Mouse (Mus musculus) CD4-positive naive resting alpha-beta T cell, adult 57 days (primary cell): Measurements from ENCODE around the gene Rnpep. TPM values are rescaled to one million over a fixed set of nuclear protein-coding genes. Genes with fewer than 3 reads are reported as not detected.

Experiments
- total RNA-seq: library from RNA; stranded (reverse); gene quantifications from one replicate; pipeline ENCODE4 v1.2.4, GENCODE M21; 2023

Rnpep gene
- 22.8 TPM for total RNA-seq

GRCm38 (mm10) chr1:135283826-135284291, at the start of gene Rnpep:
TSS of gene Rnpep (minus strand) at chr1:135284084.

GRCm38 (mm10) chr1:135324571-135324970, 40.7 kb upstream of the Rnpep start, which contains the start of gene Lmod1:
TSS of gene Lmod1 (plus strand) at chr1:135324807.

GRCm38 (mm10) chr1:135313284-135314031, 29.6 kb upstream of the Rnpep start, which contains the start of gene Timm17a:
TSS of gene Timm17a (minus strand) at chr1:135313778.

GRCm38 (mm10) chr1:135258380-135259127, 25.3 kb downstream of the Rnpep start, which contains the start of gene Elf3:
TSS of gene Elf3 (minus strand) at chr1:135258568.

Other genes starting within 250 kb of the Rnpep start
- gene Lgr6, start 178.8 kb downstream of the Rnpep start, total RNA-seq, result not detected
- 56.3 TPM for gene Ptpn7, start 151.4 kb downstream of the Rnpep start, total RNA-seq
- gene Arl8a, start 137.3 kb downstream of the Rnpep start, total RNA-seq, result 45.0 TPM
- not detected for gene Gpr37l1, start 116.4 kb downstream of the Rnpep start, total RNA-seq
- gene Elf3, start 25.5 kb downstream of the Rnpep start, total RNA-seq, result not detected
- gene Timm17a, start 29.7 kb upstream of the Rnpep start, total RNA-seq, result 53.7 TPM
- gene Lmod1, start 40.7 kb upstream of the Rnpep start, total RNA-seq, result not detected
- 3.7 TPM for gene Shisa4, start 91.2 kb upstream of the Rnpep start, total RNA-seq
- 88.9 TPM for gene Ipo9, start 146.4 kb upstream of the Rnpep start, total RNA-seq